Mouse (Mus musculus): Measurements from ENCODE around the gene Apol7e.
A peak's percentile ranks its signal among the peaks of the same experiment; 100 is the strongest.
"Not testable (repeated sequence)": the region's sequence is repeated elsewhere in the genome, so short reads cannot be mapped to it uniquely, and the experiment has no call there.

Apol7e gene

DNA sequence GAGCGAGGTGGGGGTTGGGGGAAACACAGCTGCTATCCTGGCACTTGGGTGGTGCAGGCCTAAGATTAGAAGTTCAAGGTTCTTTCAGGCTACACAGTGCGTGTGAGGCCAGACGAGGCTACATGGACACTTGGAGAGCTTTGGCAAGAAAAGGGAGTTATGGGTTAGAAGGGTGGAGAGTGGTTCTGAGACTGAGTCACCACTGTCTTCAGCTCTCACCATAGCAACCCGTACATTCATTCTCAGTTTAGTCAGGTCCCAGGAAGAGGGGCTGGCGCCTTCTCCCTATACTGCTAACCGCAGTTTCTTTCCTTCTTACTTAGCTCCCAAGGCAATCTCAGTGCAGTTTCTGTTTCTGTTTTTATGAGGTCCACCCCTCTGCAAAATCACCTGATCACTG lies 42.9 kb downstream of the Apol7e start:
- not testable (repeated sequence) for DNase-seq

DNA sequence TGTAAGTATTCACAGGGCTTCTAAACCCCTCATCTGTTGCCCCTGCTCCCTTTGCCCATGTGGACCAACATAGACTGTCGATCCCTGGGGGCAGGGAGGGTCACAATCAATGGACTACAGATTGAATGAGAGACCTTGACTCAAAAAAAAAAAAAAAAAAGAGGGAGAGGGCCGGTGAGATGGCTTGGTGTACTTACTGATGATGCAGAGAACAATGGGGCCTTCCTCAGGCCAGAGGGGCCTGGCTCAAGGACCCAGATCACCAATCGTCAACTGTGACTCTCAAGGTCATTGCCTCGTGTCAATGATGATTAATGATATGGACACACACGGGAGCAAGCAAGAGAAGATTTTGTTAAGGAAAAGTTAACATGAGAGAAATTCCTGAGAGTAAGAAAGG lies 46.0 kb downstream of the Apol7e start:
- no peak for DNase-seq

GRCm38 (mm10) chr15:77745081-77745480 lies 46.4 kb downstream of the Apol7e start:
- no peak for DNase-seq

DNA sequence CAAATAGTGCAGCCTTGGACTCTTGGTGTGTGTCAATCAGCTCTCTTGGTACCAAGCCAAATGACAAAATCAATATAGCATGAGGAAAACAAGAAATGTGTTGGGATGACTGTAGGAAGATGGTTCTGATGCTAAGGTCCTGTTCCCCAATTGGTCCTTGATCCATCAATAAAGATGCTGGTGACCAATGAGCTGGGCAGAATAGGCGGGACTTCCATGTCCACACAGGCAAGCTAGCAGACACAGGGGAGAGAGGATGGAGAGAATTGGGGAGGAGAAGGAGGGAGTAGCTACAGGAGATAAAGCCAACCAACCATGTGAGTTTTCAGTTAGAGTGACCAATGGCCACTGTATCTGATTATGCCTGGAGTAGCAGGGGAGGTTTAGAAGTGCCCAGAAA lies 47.7 kb downstream of the Apol7e start:
- DNase-seq = no peak

GRCm38 (mm10) chr15:77748414-77748813 lies 49.8 kb downstream of the Apol7e start:
- no peak for DNase-seq

- DNase-seq = no peak
Observed at GRCm38 (mm10) chr15:77749717-77750116, 51.1 kb downstream of the Apol7e start.

DNA sequence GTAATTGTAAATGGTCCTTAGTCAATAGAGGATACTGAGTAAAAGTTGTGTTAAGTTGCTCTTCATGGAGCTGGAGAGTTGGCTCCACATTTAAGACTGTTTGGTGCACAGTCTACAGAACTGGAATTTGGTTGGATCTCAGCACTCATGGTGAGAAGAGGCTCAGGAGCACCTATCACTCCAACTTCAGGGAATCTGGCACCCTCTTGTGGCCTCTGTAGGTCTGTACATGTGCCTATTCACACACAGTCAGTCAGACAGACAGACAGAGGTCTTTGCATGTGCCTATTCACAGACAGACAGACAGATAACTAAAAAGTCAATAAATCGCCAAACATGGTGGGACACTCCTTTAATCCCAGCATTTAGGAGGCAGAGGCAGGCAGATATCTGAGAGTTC lies 51.8 kb downstream of the Apol7e start:
- peak; percentile 71 for DNase-seq

DNA sequence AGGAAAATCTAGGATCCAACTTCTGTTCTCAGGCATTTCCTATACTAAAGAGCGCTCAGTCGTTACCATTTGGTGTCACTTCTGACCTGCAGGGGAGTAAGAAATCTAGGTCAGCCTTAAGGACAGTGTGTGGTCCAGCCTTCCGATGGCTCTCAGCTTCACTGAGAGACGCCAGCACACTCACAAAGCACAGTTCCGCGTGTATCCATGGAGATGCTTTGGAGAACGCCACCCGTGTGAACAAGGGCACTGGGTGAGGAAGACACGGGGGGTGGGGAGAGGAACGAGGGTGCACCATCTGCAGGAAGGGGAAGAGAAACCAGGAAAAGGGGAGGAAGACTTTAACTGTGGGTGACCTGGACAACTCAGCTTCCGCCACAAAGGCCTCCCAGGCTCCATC lies 53.8 kb downstream of the Apol7e start:
- no peak for DNase-seq

DNA sequence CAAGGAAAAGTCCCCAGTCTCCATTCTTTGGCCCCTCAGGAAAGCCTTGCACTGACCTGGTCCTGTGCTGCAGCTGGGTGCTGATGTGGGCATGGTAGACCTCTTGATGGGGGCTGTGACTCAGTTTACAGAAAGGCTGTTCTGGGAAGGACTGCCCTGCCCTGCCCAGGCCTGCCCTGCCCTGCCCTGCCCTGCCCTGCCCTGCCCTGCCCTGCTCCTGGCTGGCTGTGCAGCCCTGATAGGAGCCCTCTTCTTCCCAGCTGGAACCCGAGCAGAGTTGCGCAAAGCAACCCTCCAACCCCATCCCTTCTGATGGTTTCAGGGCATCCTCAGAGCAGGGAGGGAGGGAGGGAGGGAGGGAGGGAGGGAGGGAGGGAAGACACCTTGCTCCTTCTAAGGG lies 56.5 kb downstream of the Apol7e start:
- no peak for DNase-seq

GRCm38 (mm10) chr15:77756081-77756480 lies 57.4 kb downstream of the Apol7e start:
- no peak for DNase-seq

- DNase-seq = peak; percentile 74
Observed at GRCm38 (mm10) chr15:77756848-77757247, 58.2 kb downstream of the Apol7e start, which contains the start of gene Apol8. Apol8 (minus strand) TSS chr15:77757003.

- no peak for DNase-seq
Observed at GRCm38 (mm10) chr15:77757586-77758226, 59.0 kb downstream of the Apol7e start.

DNA sequence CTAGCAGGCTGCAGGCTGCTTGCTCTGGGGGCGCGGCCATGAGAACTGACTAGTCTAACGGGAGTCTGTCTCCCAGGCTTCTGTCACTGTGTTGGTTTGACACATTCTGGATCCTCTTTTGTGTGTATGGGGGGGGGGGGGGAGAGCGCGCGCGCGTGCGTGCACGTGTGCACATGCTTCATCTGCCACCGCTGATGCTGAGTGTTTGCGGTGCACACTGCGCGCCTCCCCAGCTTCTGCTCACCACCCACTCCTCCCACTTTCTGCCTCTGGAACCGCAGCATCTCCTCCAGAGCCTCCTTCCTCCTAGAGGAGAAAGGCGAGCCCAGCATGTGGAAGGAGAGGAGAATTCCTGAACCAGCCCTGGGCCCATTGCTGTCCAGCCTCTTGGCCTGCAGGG lies 61.4 kb downstream of the Apol7e start:
- no peak for DNase-seq

DNA sequence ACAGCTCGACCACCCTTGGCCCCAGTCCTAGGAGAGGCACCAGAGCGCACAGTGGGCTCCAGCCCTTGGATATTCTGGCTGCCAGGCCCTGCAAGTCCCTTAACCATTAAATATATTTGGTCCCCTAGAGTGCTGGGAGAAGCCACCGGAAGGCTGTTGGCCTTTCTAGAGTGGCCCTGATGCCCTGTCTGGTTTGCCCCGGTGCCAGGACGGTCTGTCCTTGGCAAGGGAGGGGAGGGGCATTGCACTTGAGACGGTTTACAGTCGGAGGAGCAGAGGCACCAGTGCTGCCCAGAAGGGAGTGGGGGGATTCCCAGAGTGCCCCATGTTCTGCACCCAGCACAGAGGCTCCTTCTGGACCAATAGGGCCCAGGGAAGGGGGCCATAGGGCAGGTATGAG lies 62.4 kb downstream of the Apol7e start:
- no peak for DNase-seq

- DNase-seq = peak; percentile 79
Observed at GRCm38 (mm10) chr15:77761561-77762380, 63.1 kb downstream of the Apol7e start.

DNA sequence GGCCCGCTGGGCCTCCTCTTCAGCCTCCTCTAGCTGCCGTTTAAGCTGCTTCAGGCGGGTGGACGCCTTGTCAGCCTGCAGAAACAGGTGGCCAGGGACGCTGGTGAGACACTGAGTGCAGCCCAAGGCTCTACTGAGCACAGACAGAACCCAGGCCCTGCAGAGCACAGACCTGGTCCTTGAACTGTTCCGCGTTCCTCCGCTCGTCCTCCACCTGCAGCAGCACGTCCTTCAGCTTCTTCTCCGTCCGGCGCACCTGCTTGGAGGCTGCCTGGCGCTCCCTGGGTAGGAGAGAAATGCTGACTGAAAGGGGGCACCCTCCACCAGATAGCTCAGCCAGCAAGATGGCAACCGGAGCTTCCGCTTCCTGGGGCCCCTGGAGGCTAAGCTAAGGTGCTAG lies 64.4 kb downstream of the Apol7e start:
- no peak for DNase-seq

DNA sequence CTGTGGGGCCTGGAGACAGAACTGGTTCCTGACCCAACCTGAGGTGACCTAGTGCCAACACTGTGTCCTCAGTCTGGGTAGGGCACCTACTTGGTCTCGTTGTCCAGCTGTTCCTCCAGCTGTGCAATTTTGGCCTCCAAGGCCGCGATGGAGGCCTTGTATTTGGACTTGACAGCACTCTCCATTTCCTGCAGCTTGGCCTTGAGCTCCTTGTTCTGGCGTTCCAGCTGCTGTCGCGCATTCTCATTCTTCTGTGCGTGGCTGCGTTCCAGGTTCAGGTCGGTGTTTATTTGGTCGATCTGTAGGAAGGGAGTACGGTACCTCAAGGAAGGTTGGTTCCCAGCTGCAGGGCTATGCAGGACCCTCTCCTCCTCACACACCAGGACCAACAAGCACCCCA lies 65.0 kb downstream of the Apol7e start:
- no peak for DNase-seq

DNA sequence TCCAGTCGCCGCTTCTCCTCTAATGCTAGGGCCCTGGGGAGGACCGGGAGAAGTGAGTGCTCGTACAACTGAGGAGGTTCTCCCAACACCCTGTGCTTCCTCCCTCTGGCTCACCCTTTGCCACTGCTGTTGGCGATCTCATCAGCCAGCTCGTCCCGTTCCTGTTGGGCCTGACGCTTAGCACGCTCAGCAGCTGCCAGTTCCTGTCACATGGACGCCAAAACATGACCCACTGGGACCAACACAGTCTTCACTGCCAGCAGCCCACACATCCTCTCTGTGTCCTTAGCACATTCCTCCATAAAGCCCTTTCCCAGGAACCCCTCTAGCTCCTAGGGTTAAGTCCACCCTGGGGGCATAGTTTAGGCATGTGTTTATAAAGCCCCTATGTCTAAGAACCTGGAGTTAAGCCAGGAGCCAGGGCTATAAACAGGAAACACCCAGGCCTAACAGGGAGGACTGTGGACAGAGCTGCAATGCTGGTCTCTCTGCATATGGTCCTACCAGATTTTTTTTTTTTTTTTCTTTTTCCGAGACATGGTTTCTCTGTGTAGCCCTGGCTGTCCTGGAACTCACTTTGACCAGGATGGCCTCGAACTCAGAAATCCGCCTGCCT lies 65.8 kb downstream of the Apol7e start:
- no peak for DNase-seq

DNA sequence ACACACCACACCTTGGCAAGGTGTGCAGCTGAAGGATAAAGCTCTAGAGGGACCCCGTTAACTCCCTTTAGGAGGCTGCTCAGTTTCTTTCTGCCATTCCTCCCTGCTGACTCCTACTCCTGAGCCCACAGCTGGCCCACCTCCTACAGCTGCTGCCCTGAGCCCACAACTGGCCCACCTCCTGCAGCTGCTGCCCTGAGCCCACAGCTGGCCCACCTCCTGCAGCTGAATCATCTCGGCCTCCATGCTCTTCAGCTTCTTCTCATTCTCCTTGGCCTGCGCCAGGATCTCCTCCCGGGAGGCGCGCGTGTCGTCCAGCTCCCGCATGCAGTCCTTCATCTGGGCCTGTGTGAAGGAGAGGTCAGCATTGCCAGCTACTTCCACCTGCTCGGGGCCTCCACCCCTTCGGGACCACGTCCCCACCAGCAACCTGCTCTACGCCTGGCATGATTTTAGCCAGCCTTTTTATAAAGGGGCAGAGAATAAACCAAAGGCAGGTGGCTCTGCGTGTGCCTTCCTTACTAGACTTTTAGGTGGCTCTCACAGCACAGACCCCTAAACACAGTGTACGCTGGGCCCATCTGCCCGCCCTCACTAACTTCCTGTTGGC lies 66.9 kb downstream of the Apol7e start:
- DNase-seq = no peak

GRCm38 (mm10) chr15:77766981-77767380 lies 68.3 kb downstream of the Apol7e start:
- no peak for DNase-seq

All from thymus, postnatal 4 days (tissue).